Mouse (Mus musculus): ENCODE measurements around the gene Kcnq1.

Gene Kcnq1

DNA sequence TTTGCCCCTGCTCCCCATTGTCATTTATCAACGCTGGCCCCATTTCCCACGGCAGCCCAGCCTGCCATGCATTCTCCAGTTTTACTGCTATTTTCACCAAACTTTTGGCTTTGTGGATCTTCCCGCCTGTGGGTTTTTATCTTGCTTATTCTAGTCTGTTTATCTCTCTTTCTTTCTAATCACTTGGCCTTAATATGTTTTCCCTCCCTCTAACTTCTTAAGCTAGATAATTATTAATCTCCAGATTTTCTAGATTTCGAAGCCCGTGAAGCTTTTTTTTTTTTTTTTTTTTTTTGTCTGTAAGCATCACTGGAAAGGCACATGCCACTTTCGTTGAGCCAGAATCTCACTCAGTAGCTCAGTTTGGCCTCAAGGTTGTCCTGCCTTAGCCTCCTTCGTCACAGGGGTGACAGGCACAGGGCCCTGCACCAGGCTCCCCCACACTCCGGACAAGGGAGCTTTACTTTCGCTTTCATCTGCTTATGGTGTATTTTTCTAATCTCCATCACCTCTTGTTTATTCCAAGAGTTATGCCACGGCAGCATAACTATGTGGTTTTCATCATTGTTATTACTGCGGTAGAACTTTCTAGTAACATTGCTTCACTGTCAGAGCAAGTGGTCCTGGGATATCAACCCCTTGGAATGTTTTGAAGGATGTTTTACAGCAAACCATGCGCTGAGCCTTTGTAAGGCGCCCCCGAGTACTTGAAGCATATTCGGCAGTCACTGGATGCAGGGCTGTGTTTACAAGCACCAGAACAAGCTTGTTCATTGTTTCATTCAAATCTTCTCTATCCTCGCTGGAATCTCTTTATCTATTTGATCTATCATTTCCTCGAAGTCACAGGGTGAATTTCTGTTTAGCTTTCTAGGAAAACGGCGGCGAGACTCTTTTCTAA is 261.5 kb downstream of the Kcnq1 start:
- no peak for DNase-seq (ENCODE audit: low spot score)

DNA sequence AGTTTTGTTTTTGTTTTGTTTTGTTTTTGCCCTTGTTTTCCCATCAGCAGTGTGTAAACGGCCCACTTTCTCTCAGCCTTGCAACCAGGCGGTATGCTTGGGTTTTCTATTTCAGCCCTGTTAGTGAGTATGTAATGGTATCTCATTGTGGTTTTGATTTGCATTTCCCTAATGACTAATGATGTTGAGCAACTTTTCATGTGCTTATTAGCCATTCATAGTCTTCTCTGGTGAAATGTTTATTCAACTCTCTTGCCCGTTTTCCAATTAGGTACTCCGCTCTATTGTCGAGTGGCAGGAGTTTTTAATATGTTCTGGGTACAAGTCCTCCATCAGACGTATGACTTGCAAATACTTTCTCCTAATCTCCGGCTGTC is 262.1 kb downstream of the Kcnq1 start:
- DNase-seq (ENCODE audit: low spot score), result no peak

DNA sequence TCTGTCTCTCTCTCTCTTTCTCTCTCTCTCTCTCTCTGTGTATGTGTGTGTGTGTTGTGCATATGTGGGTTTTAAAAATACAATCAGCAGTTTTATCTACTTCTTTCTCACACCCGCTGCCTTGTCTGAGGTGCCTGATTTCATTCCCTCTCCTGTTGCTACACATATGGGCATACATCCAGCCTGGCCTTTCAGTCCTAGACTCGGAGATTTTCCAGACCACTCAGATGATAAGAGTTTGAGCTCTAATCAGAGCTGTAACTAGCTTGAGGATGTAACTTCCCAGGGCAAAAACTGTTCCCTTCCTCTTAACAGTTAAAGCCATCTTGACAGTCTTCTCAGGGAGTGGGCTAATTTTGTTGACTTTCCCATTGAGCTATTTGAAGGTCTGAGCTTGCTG is 265.2 kb downstream of the Kcnq1 start:
- DNase-seq (ENCODE audit: low spot score), result no peak

GRCm38 (mm10) chr7:143373265-143373664 is 267.1 kb downstream of the Kcnq1 start:
- no peak for DNase-seq (ENCODE audit: low spot score)

DNA sequence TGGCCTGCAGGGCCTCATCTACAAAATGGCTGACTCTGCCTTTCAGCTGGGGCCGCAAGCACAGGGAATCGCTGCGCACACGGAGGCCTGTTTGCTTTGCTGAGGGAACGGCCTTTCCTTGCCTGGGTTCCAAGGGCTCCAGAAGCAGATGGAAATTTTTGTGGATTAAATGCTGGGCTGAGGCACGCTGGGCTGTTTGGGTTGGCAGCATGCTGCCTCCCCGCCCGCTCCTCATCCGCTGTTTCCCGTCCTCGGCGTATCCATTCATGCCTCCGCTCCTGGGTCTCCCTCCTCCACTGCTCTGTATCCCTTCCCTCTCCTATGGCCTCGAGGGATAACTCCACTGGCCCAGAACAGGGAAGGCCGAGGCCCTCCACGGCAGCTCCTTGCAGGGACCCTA is 269.8 kb downstream of the Kcnq1 start:
- DNase-seq (ENCODE audit: low spot score), result no peak

GRCm38 (mm10) chr7:143380466-143381073 is 274.4 kb downstream of the Kcnq1 start:
- no peak for DNase-seq (ENCODE audit: low spot score)

DNA sequence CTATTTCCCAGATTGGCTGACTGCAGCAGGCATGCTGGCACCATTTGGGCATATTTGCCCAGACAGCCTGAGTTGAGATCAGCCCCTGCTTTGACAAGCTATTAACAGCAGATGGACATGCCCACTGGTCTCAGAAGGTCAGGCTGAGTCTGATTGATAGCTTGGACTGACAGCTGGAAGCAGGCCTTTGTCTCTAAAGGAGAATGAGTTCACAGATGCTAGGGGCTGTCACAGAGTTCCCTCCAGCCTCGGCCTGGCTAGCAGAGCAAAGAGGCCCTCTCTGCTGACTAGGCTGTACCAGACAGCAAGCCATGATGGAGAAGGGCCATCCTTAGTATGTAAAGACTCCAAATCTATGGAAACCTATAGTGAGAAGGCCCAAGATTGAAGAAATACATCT is 280.5 kb downstream of the Kcnq1 start:
- DNase-seq (ENCODE audit: low spot score), result no peak

GRCm38 (mm10) chr7:143388783-143389695 is 282.9 kb downstream of the Kcnq1 start:
- no peak for DNase-seq (ENCODE audit: low spot score)

DNA sequence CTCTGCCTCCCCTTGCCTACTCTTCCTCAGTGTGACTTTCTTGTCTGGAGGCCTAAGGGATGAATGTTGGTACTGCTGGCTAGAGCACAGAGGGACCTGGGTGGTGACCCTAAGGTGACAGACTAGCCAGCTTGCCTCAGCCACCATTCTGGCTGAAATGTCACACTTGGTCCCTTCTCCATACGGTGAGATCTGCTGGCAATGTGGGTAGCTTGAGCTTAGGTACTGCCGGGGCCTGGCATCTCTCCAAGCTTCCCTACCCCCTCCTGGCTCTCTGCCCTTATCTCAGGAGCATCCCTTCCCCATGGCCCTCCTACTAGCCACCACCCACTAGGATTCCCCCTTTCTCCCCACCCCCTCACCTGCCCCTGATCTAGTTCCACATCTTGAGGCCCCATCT is 283.7 kb downstream of the Kcnq1 start:
- DNase-seq (ENCODE audit: low spot score), result no peak

DNA sequence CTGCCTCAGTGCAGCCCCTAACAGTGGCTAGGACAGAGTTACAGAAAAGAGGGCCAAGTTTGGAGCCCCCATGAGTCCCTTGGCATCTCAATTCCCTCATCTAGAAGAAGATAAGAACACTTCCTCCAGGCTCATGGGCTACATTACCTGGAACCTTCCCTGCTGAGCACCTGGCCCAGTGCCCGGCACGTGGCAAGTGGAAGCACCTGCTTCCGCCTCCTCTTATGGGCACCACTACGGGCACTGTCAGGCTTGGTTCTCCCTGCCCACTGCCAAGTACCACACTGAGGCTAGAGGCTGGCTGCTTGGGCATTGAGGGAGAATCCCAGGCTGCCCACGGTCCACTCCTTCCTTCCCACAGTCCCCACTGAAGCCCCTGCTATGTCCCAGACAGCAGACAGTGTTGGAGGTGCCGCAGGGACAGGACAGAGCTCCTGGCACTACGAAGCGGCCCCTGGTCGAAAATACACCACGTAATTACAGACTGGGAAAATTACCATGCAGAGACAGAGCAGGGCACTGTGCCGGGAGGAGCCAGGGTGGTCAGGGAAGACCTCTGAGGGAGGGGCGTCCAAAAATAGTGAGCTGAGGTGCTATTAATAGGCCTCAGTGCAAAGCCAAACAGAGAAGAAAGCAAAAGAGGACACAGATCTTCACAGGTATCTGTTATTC is 284.3 kb downstream of the Kcnq1 start:
- DNase-seq (ENCODE audit: low spot score), result no peak

GRCm38 (mm10) chr7:143395113-143395563 is 289.0 kb downstream of the Kcnq1 start:
- DNase-seq (ENCODE audit: low spot score), result no peak

DNA sequence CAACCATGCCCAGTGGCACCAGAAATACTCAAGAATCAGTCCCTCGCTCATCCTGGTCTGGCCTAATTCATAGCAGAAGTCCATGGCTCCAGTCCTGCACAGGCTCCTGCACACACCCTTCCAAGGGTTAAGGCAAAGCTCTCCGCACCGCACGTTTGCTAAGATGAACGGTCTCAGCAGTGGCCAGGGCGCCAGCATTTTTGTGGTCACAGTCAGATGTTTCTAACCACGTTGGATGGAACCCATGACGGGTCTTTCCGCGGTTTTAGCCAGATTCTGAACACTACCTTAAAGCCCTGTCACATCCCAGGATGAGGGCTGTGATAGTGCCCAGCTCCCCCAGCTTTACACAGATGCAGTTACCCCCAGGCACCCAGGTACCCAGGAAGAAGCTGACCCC is 293.6 kb downstream of the Kcnq1 start:
- no peak for DNase-seq (ENCODE audit: low spot score)

- no peak for DNase-seq (ENCODE audit: low spot score)
These were observed 294.4 kb downstream of the Kcnq1 start for GRCm38 (mm10) chr7:143400599-143400998.

GRCm38 (mm10) chr7:143401429-143402016 is 295.4 kb downstream of the Kcnq1 start:
- DNase-seq (ENCODE audit: low spot score), result no peak

DNA sequence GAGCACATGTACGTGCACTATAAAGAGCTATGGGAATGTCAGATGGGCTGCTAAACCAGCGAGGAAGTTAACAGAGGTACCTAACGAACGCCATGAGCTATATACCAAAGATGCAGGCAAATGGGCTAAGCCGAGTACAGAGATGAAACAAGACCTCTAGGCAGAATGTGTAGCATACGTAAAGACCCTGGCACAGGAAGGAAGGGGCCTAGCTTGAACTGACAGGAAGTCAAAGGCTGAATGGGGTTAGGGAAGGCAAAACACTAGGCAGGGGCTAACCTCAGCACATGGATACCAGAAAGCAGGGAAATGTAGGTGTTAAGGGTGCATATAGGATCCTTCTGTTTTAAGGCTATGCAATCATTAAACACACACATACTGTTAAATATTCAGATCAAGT is 298.1 kb downstream of the Kcnq1 start:
- no peak for DNase-seq (ENCODE audit: low spot score)

GRCm38 (mm10) chr7:143407931-143408501 is 301.9 kb downstream of the Kcnq1 start:
- no peak for DNase-seq (ENCODE audit: low spot score)

GRCm38 (mm10) chr7:143408615-143409021 is 302.5 kb downstream of the Kcnq1 start:
- no peak for DNase-seq (ENCODE audit: low spot score)

DNA sequence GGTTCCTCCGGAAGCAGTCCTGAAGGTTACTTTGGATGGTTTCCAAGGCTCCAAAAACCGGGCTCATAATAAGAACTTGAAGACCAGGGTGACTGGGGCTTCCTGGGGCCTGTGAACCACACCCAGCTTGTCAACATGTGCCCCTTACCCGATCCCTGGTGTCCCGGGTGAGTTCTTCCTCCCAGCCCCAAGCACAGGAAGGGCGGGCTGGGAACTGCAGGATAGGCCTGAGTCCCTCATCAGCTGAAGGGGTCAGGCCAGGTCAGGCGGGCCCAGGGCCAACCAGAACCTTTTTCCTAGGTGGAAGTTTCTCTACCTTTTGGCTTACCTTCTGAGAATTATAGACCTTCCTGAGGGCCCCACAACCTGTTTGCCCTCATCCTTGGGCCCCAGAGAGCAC is 306.4 kb downstream of the Kcnq1 start:
- no peak for DNase-seq (ENCODE audit: low spot score)

- DNase-seq (ENCODE audit: low spot score), result no peak
These were observed 308.9 kb downstream of the Kcnq1 start for GRCm38 (mm10) chr7:143415070-143415469.

DNA sequence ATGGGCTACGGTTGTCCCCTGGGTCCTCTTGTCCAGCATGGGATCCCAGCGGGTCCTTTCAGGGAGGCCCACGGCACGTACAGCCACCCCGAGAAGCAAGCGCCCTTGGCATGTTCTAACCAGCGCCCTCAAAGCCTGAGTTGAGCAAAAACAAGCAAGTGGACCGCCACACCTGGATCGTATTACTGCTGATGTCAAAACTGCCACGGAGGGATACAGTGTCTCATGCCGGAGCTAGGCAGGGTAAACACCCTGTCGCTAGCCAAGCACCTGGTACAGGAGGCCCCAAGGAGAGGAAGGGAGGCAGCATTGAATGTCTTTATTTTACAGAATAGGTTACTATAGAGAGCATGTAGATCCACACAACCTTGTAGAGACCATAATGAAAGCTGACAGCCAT is 310.2 kb downstream of the Kcnq1 start:
- DNase-seq (ENCODE audit: low spot score), result no peak

GRCm38 (mm10) chr7:143417875-143418274 is 311.7 kb downstream of the Kcnq1 start:
- DNase-seq (ENCODE audit: low spot score), result no peak

Measured in spleen, adult 12 weeks (tissue).